Mouse (Mus musculus) left cerebral cortex, adult 11 months (tissue): ENCODE results near the gene Hbb-bh1.
"Not testable (repeated sequence)": the region's sequence is repeated elsewhere in the genome, so short reads cannot be mapped to it uniquely, and the experiment has no call there.

Experiments used
- DNase-seq: peaks from one replicate; pipeline ENCODE4 v3.0.0; 2022; ENCODE audit warnings: low spot score

Gene Hbb-bh1

GRCm38 (mm10) chr7:103843034-103843433 lies at the start of gene Hbb-bh1:
Hbb-bh1 (minus strand) TSS chr7:103843164.
- no peak for DNase-seq

GRCm38 (mm10) chr7:103886152-103886551 lies 43.2 kb upstream of the Hbb-bh1 start, which contains the start of gene Olfr66:
Olfr66 (minus strand) TSS chr7:103886252.
- no peak for DNase-seq

GRCm38 (mm10) chr7:103877093-103877492 lies 34.1 kb upstream of the Hbb-bh1 start:
- no peak for DNase-seq

- DNase-seq, result no peak
These were observed 31.5 kb upstream of the Hbb-bh1 start for GRCm38 (mm10) chr7:103874451-103874850.

GRCm38 (mm10) chr7:103873064-103873463 lies 30.1 kb upstream of the Hbb-bh1 start:
- no peak for DNase-seq

GRCm38 (mm10) chr7:103870667-103871066 lies 27.7 kb upstream of the Hbb-bh1 start:
- DNase-seq, result no peak

- no peak for DNase-seq
These were observed 22.8 kb upstream of the Hbb-bh1 start for GRCm38 (mm10) chr7:103865716-103866115.

- no peak for DNase-seq
These were observed 18.6 kb upstream of the Hbb-bh1 start for GRCm38 (mm10) chr7:103861531-103861930.

GRCm38 (mm10) chr7:103860855-103861254 lies 17.9 kb upstream of the Hbb-bh1 start:
- DNase-seq, result no peak

GRCm38 (mm10) chr7:103859076-103859475 lies 16.1 kb upstream of the Hbb-bh1 start:
- no peak for DNase-seq

GRCm38 (mm10) chr7:103854669-103855068 lies 11.7 kb upstream of the Hbb-bh1 start:
- no peak for DNase-seq

GRCm38 (mm10) chr7:103853090-103853489 lies 10.1 kb upstream of the Hbb-bh1 start, which contains the start of gene Hbb-y:
Hbb-y (minus strand) TSS chr7:103853216.
- DNase-seq, result no peak

- DNase-seq, result no peak
These were observed 1.8 kb upstream of the Hbb-bh1 start for GRCm38 (mm10) chr7:103844525-103845325.

- no peak for DNase-seq
These were observed 2.7 kb downstream of the Hbb-bh1 start, which contains the start of gene Hbb-bh2 for GRCm38 (mm10) chr7:103840268-103840667. Hbb-bh2 (minus strand) TSS chr7:103840520.

GRCm38 (mm10) chr7:103827808-103828207 lies 15.2 kb downstream of the Hbb-bh1 start, which contains the start of gene Hbb-bs:
Hbb-bs (minus strand) TSS chr7:103828096.
- DNase-seq, result no peak

- not testable (repeated sequence) for DNase-seq
These were observed 15.8 kb downstream of the Hbb-bh1 start for GRCm38 (mm10) chr7:103827139-103827538.

- DNase-seq, result no peak
These were observed 16.6 kb downstream of the Hbb-bh1 start for GRCm38 (mm10) chr7:103826255-103826887.

GRCm38 (mm10) chr7:103825536-103826254 lies 17.3 kb downstream of the Hbb-bh1 start:
- DNase-seq, result no peak

GRCm38 (mm10) chr7:103824597-103824996 lies 18.4 kb downstream of the Hbb-bh1 start:
- no peak for DNase-seq

GRCm38 (mm10) chr7:103815085-103815484 lies 27.9 kb downstream of the Hbb-bh1 start:
- DNase-seq, result not testable (repeated sequence)

- DNase-seq, result no peak
These were observed 29.2 kb downstream of the Hbb-bh1 start, which contains the start of gene Hbb-bt for GRCm38 (mm10) chr7:103813766-103814165. Hbb-bt (minus strand) TSS chr7:103813996.

GRCm38 (mm10) chr7:103813152-103813551 lies 29.8 kb downstream of the Hbb-bh1 start:
- DNase-seq, result not testable (repeated sequence)
